Mouse (Mus musculus): ENCODE measurements around the gene Gdf9.

GRCm38 (mm10) chr11:53481088-53481730, 50.4 kb downstream of the Gdf9 start:
- TF ChIP-seq CTCF (IDR thresholded peaks at IDR 0.05; ENCODE audit: borderline replicate concordance, insufficient read depth, low read depth, low read length) (no peak), POLR2A (IDR thresholded peaks at IDR 0.05; ENCODE audit: borderline replicate concordance, insufficient read depth, low read length) (no peak)
